Mouse (Mus musculus) neural tube, embryonic 11.5 days (tissue): ENCODE measurements around the gene Crip1. TPM values are rescaled to one million over a fixed set of nuclear protein-coding genes. Genes with fewer than 3 reads are reported as not detected.

ENCODE experiments used
- ATAC-seq: fragments of 200-750 bp; cut with Nextera tagmentation; 2 replicates; pipeline ENCODE4 v1.8.0; 2017; ENCODE audit warnings: moderate number of reproducible peaks, mild to moderate bottlenecking, moderate TSS enrichment, moderate library complexity; ENCODE audit not compliant: insufficient read depth, low FRiP score, low TSS enrichment
- DNase-seq: peaks from one replicate; pipeline ENCODE4 v3.0.0-alpha.2; 2015; ENCODE audit warnings: low spot score
- H3K27ac ChIP-seq: fragments of 300-500 bp; sonication (generic); 2 replicates; pipeline ENCODE4 v1.5.1; 2014; ENCODE audit warnings: low read depth, mild to moderate bottlenecking, low read length
- H3K27me3 ChIP-seq: fragments of 300-500 bp; sonication (generic); 2 replicates; pipeline ENCODE4 v1.6.1; 2014; ENCODE audit warnings: mild to moderate bottlenecking, low read length, mixed read lengths; ENCODE audit not compliant: control insufficient read depth, insufficient read depth
- H3K36me3 ChIP-seq: fragments of 300-500 bp; sonication (generic); 2 replicates; pipeline ENCODE4 v1.6.1; 2014; ENCODE audit warnings: mild to moderate bottlenecking, low read length, moderate library complexity, mixed read lengths; ENCODE audit not compliant: control insufficient read depth, insufficient read depth
- H3K4me1 ChIP-seq: fragments of 300-500 bp; sonication (generic); 2 replicates; pipeline ENCODE4 v1.6.1; 2014; ENCODE audit warnings: low read length, mixed read lengths; ENCODE audit not compliant: control insufficient read depth, insufficient read depth
- H3K4me2 ChIP-seq: fragments of 300-500 bp; sonication (generic); 2 replicates; pipeline ENCODE4 v1.6.1; 2014; ENCODE audit warnings: low read depth, mild to moderate bottlenecking, moderate library complexity
- H3K4me3 ChIP-seq: fragments of 300-500 bp; sonication (generic); 2 replicates; pipeline ENCODE4 v1.5.1; 2014; ENCODE audit warnings: low read depth, low read length
- H3K9ac ChIP-seq: fragments of 300-500 bp; sonication (generic); 2 replicates; pipeline ENCODE4 v1.6.1; 2014; ENCODE audit warnings: mild to moderate bottlenecking, low read length
- H3K9me3 ChIP-seq: fragments of 300-500 bp; sonication (generic); 2 replicates; pipeline ENCODE4 v1.6.1; 2016; ENCODE audit warnings: low read length; ENCODE audit not compliant: control insufficient read depth
- WGBS: fragments of 180-500 bp; shearing (Covaris S2); extraction: QIAGEN DNeasy Blood & Tissue Kit; methylation state at CpG from one replicate; pipeline ENCODE4 v1.1.7; 2014; 5-methylcytosine and 5-hydroxymethylcytosine counted together
- polyA plus RNA-seq: library from polyadenylated mRNA; unstranded; fragments of >200 nt; fragmentation: Nextera tagmentation; extraction: Ambion mirVana; gene quantifications from 2 replicates; pipeline ENCODE4 v1.2.1, GENCODE M21; 2014

The Crip1 gene
- polyA plus RNA-seq, 1 experiment from 2014 or later, result 58.2 TPM

DNA sequence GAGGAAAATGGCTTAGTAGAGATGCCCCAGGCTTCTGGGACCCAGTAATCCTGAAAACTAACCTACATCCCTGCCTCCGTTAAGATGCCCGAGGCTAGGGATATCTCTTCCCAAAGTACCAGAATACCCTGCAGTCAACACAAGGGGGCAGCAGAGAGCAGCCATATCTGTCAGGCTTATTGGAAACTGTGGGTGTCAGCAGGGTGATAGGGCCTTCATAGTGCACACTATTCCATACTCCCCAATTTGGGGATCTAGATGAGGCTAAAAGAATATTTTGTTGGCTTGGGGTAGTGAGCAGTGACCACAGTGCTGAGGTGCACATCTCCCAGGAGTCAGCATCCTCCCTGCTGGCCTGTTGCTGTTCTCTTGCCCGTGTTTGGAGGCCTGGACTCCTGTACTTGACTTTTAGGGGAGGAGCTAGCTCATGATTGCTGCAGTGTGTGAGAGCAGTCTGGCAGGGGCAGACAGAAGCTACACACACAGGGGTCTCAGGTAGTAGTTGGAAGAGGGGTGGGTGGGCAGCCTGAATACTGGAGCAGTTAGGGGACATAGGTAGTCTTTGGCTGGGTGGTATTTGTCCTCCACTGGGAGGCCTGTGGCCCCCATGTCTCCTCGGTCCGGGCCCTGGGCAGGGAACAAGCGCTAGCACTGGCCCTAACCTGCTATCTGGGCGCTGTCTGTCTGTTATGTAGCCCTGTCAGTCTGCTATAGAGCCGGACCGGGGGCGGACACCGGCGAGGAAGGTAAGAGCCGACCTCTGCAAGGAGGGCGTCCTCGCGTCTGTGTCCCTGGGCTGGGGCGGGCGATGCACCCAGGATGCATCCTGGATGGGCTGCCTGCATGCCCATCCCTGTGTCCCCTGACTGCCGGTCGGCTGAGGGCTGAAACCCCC lies 26.4 kb upstream of the Crip1 start:
- 87% methylated on average over 18 of the region's 20 CpGs for WGBS
- Histone ChIP-seq H3K4me2 (no peak overlapping the region), H3K27ac (no peak overlapping the region), H3K9me3 (no peaks in the 10 kb centered on the region), H3K4me3 (no peak overlapping the region), H3K27me3 (no peaks in the 10 kb centered on the region), H3K9ac (no peak overlapping the region), H3K36me3 (peaks cover 36% of the 10 kb centered on the region), H3K4me1 (no peaks in the 10 kb centered on the region)
- DNase-seq, result peak; percentile 79
- peak; percentile 85 for ATAC-seq

DNA sequence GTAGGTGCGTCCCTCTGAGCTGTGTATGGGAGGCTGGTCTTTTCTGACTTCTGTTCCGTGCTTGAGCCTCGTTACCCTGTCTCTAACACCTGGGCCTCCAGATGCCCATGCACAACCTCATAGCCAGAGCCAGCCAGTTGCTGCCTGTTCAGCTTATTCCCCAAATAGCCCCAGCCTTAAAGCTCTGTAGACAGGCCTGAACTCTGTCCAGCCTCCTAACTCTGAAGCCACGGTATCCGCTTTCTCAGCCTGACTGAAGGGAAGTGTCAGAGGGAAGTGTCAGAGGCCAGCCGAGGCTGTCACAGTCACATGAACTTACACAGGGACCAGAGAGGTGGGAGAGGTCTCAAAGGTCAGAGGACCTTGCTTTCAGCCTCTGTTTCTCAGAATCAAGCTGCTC lies 21.4 kb upstream of the Crip1 start:
- 89% methylated on average over 6 of the region's 6 CpGs for WGBS
- Histone ChIP-seq H3K27me3 (no peaks in the 10 kb centered on the region), H3K27ac (no peak overlapping the region), H3K4me1 (no peaks in the 10 kb centered on the region), H3K9me3 (no peaks in the 10 kb centered on the region), H3K4me2 (no peak overlapping the region), H3K4me3 (no peak overlapping the region), H3K36me3 (peaks cover 43% of the 10 kb centered on the region), H3K9ac (no peak overlapping the region)
- no peak for DNase-seq
- no peak for ATAC-seq

DNA sequence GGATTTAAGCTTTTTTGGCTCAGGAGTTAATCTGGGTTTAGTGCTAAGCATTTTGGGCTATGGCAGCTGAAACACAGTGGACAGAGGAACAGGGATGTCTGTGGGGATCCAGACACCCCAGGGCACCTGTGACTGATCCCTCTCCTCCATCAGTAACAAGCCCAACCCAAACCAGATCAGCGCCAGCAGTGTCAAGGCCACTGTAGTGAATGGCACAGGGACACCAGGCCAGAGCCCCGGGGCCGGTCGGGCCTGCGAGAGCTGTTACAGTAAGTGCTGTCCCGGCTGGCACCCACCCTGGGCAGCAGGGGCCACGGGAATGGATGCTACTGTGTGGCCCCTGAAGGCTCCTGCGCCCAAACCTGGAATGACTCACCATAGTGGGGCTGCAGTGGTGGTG lies 15.4 kb upstream of the Crip1 start:
- Histone ChIP-seq H3K36me3 (peaks cover 60% of the 10 kb centered on the region), H3K27ac (no peak overlapping the region), H3K4me3 (no peak overlapping the region), H3K27me3 (no peaks in the 10 kb centered on the region), H3K9me3 (no peaks in the 10 kb centered on the region), H3K9ac (no peak overlapping the region), H3K4me2 (no peak overlapping the region), H3K4me1 (no peaks in the 10 kb centered on the region)
- 98% methylated on average over 8 of the region's 8 CpGs for WGBS
- DNase-seq (no peak), ATAC-seq (no peak)

DNA sequence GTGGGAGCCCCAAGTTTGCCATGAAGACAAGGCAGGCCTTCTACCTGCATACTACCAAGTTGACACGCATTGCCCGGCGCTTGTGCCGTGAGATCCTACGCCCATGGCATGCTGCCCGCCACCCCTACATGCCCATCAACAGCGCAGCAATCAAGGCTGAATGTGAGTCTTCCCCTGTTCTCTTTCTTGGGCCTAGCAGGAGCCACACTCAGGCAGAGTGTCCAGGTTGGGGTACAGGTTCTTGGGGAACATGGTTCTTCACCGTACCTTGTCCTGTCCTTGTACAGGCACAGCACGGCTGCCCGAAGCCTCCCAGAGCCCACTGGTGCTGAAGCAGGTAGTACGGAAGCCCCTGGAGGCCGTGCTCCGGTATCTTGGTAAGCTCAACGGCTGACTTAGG lies 14.5 kb upstream of the Crip1 start:
- Histone ChIP-seq H3K36me3 (peaks cover 62% of the 10 kb centered on the region), H3K4me2 (no peak overlapping the region), H3K9ac (no peak overlapping the region), H3K27me3 (no peaks in the 10 kb centered on the region), H3K4me1 (no peaks in the 10 kb centered on the region), H3K4me3 (no peak overlapping the region), H3K27ac (no peak overlapping the region), H3K9me3 (no peaks in the 10 kb centered on the region)
- no peak for DNase-seq
- ATAC-seq, result no peak
- 95% methylated on average over 14 of the region's 14 CpGs for WGBS

DNA sequence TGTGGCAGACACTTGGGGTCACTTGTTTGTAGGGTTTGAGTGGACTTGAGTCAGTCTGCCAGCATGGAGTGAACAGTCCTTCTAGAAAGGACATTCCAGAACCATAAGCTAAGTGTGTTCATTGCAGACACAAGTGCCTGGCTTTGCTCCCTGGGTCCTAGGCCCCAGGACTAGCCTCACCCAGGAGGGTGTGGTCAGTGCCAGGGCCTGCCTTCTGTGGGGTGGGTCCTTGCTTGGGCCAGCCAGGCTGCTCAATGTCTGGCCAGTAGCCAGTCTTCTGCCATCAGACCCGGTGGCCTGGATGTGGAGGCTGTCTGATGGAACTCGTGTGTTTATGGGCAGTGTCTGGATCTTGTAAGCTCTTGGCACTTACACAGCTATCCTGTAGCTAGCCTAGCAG lies 13.5 kb upstream of the Crip1 start:
- H3K9ac ChIP-seq, result no peak overlapping the region
- H3K4me3 ChIP-seq, result no peak overlapping the region
- H3K36me3 ChIP-seq, result peaks cover 60% of the 10 kb centered on the region
- 85% methylated on average over 2 of the region's 2 CpGs for WGBS
- no peak for DNase-seq
- no peaks in the 10 kb centered on the region for H3K27me3 ChIP-seq
- H3K9me3 ChIP-seq, result no peaks in the 10 kb centered on the region
- no peaks in the 10 kb centered on the region for H3K4me1 ChIP-seq
- no peak overlapping the region for H3K4me2 ChIP-seq
- no peak for ATAC-seq
- no peak overlapping the region for H3K27ac ChIP-seq

DNA sequence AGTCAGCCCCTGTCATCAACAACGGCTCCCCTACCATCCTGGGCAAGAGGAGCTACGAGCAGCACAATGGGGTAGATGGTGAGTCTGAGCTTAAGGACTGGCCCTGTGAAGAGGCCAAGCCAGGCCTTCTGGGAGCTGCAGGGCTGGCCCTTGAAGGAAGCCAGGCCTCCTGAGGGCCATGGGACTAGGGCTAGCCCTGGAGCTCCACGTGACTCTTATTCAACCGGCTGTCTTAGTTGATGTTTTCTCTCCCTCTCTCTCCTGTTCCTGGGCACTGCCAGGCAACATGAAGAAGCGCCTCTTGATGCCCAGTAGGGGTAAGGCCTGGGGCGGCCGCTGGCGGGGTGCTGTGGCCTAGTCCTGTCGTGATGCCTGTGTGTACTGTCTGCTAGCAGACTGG lies 12.9 kb upstream of the Crip1 start:
- WGBS, result 94% methylated on average over 9 of the region's 9 CpGs
- no peak overlapping the region for H3K9ac ChIP-seq
- H3K4me1 ChIP-seq, result no peaks in the 10 kb centered on the region
- no peak overlapping the region for H3K4me3 ChIP-seq
- no peaks in the 10 kb centered on the region for H3K27me3 ChIP-seq
- no peak overlapping the region for H3K27ac ChIP-seq
- no peak for DNase-seq
- ATAC-seq, result no peak
- no peak overlapping the region for H3K4me2 ChIP-seq
- no peaks in the 10 kb centered on the region for H3K9me3 ChIP-seq
- peaks cover 55% of the 10 kb centered on the region for H3K36me3 ChIP-seq

DNA sequence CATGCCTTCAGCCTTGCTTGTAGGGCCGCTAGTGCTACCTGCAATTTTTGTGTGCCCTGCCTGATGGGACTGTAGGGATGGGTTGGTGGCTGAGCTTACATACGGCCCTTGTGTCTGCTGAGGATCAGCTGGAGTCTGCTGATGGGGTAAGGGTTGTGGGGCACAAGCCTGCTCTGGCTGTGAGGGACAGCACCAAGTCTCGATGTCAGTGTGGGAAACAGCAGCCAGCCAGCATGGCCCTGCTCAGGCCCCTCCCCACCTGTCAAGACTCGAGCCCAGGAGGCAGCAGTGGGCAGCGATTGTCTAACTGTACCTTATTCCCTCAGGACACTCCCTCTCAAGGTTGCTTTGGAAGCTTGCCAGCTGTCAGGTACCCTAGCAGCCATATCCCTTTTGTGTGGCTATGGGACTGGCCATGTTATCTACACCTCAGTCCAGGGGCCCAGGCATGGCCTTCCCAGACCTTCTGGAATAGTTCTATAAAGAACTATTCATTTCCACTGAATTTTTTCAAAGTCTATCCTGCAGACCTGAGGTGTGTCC lies 12.2 kb upstream of the Crip1 start:
- DNase-seq, result no peak
- no peaks in the 10 kb centered on the region for H3K9me3 ChIP-seq
- H3K4me2 ChIP-seq, result no peak overlapping the region
- ATAC-seq, result no peak
- H3K36me3 ChIP-seq, result peaks cover 50% of the 10 kb centered on the region
- no peak overlapping the region for H3K27ac ChIP-seq
- peaks cover 3% of the 10 kb centered on the region; the same call in 1 of the 2 replicates for H3K4me1 ChIP-seq
- WGBS, result 83% methylated on average over 5 of the region's 5 CpGs
- H3K9ac ChIP-seq, result no peak overlapping the region
- H3K4me3 ChIP-seq, result no peak overlapping the region
- no peaks in the 10 kb centered on the region for H3K27me3 ChIP-seq

DNA sequence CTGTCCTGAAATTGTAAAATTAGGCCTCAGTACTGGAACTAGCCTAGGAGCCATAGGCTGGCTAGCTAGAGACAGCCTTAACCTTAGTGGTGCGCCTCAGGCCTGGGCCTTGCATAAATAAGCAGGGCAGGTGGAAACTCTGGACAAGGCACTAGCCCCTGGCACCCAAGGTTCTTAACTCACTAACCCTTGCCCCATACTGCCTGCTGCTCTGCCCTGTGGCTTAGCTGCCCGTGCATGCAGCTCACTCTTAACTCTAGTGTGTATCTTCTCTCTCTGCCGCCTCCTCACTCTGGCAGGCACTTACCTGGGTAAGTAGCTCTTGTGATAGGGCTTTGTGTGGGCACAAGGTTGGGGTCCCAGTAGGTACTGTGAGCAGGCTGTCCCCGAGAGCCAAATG lies 11.6 kb upstream of the Crip1 start:
- no peak overlapping the region for H3K4me3 ChIP-seq
- no peaks in the 10 kb centered on the region for H3K27me3 ChIP-seq
- 90% methylated on average over 4 of the region's 4 CpGs for WGBS
- no peak for ATAC-seq
- H3K4me2 ChIP-seq, result no peak overlapping the region
- H3K9me3 ChIP-seq, result no peaks in the 10 kb centered on the region
- H3K36me3 ChIP-seq, result peaks cover 50% of the 10 kb centered on the region
- peaks cover 9% of the 10 kb centered on the region for H3K4me1 ChIP-seq
- no peak overlapping the region for H3K9ac ChIP-seq
- no peak overlapping the region for H3K27ac ChIP-seq
- DNase-seq, result no peak

DNA sequence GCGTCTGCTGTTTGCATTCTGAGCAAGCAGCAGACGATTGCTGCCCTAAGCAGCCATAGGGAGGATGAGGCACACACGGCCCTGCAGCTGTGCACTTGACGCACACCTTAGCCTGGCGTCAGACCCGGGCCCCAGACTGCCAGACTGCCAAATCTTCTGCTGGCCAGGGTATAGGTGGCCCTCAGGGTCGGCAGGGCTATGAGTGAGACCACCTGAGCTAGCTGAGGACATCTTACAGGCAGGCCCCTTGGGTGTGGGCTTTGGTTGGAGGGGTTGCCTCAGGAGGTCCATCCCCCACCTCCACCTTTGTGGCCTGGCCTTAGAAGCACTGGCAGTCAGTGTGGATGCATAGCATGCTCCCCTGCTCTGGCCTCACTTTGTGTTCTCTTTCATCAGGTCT lies 10.7 kb upstream of the Crip1 start:
- H3K27me3 ChIP-seq, result no peaks in the 10 kb centered on the region
- no peak overlapping the region for H3K4me2 ChIP-seq
- 94% methylated on average over 7 of the region's 7 CpGs for WGBS
- no peak overlapping the region for H3K27ac ChIP-seq
- no peak for ATAC-seq
- peaks cover 45% of the 10 kb centered on the region for H3K36me3 ChIP-seq
- H3K4me3 ChIP-seq, result no peak overlapping the region
- H3K4me1 ChIP-seq, result peaks cover 9% of the 10 kb centered on the region
- DNase-seq, result no peak
- H3K9me3 ChIP-seq, result no peaks in the 10 kb centered on the region
- H3K9ac ChIP-seq, result no peak overlapping the region
